Mouse (Mus musculus) cerebellum, postnatal 10 days (tissue): ENCODE measurements around the gene Ankmy2.
"Not testable (repeated sequence)": the region's sequence is repeated elsewhere in the genome, so short reads cannot be mapped to it uniquely, and the experiment has no call there.

ENCODE experiments used
- DNase-seq, 2 experiments: peaks; one replicate each; pipeline ENCODE4 v3.0.0; 2021; ENCODE audit warnings: mixed read lengths in 2 of 2

Ankmy2 gene

GRCm38 (mm10) chr12:36164126-36164791 is 7.3 kb downstream of the Ankmy2 start:
- no peak for DNase-seq

GRCm38 (mm10) chr12:36165299-36165698 is 8.4 kb downstream of the Ankmy2 start:
- DNase-seq: no peak

GRCm38 (mm10) chr12:36177227-36177626 is 20.3 kb downstream of the Ankmy2 start:
- DNase-seq: no peak

GRCm38 (mm10) chr12:36182570-36182969 is 25.7 kb downstream of the Ankmy2 start:
- no peak for DNase-seq

- DNase-seq: no peak
These were observed 30.2 kb downstream of the Ankmy2 start for GRCm38 (mm10) chr12:36187081-36187480.

GRCm38 (mm10) chr12:36189610-36190009 is 32.7 kb downstream of the Ankmy2 start:
- DNase-seq: no peak

GRCm38 (mm10) chr12:36190343-36190742 is 33.4 kb downstream of the Ankmy2 start:
- DNase-seq: no peak

GRCm38 (mm10) chr12:36194976-36195375 is 38.1 kb downstream of the Ankmy2 start:
- DNase-seq: no peak

- DNase-seq: not testable (repeated sequence)
These were observed 48.7 kb downstream of the Ankmy2 start for GRCm38 (mm10) chr12:36205579-36206119.

- DNase-seq: peak; percentile 76 to 78
These were observed 50.3 kb downstream of the Ankmy2 start for GRCm38 (mm10) chr12:36207072-36207799.

- DNase-seq: no peak
These were observed 50.9 kb downstream of the Ankmy2 start for GRCm38 (mm10) chr12:36207800-36208148.

- peak; percentile 15 to 17 for DNase-seq
These were observed 51.5 kb downstream of the Ankmy2 start for GRCm38 (mm10) chr12:36208456-36208855.

- DNase-seq: peak; percentile 40 to 60
These were observed 53.2 kb downstream of the Ankmy2 start for GRCm38 (mm10) chr12:36210096-36210495.

- DNase-seq: no peak
These were observed 57.7 kb downstream of the Ankmy2 start for GRCm38 (mm10) chr12:36214389-36215148.

- DNase-seq: peak; percentile 67 to 83
These were observed 58.2 kb downstream of the Ankmy2 start for GRCm38 (mm10) chr12:36215149-36215480.

GRCm38 (mm10) chr12:36216230-36216629 is 59.3 kb downstream of the Ankmy2 start:
- no peak for DNase-seq

- DNase-seq: no peak
These were observed 60.0 kb downstream of the Ankmy2 start for GRCm38 (mm10) chr12:36216905-36217304.

- no peak for DNase-seq
These were observed 67.5 kb downstream of the Ankmy2 start for GRCm38 (mm10) chr12:36224392-36224791.

GRCm38 (mm10) chr12:36231386-36231785 is 74.5 kb downstream of the Ankmy2 start:
- DNase-seq: no peak

GRCm38 (mm10) chr12:36241171-36241570 is 84.3 kb downstream of the Ankmy2 start:
- DNase-seq: no peak
